In genomic region chr10:62031986-62032385, GRCm38 (mm10) we compare ENCODE assay signal across 1 mouse cellular context. TPM values are rescaled to one million over a fixed set of nuclear protein-coding genes. Genes with fewer than 3 reads are reported as not detected.
"Had no signal": no experiment of that assay in that cellular context is flagged by ENCODE, and none has a peak within 500 bp of the region (broad histone marks: within the 10 kb centered on the region; RNA-seq: fewer than 3 reads in every experiment).

No protein-coding gene starts in this region.

RNA-seq across cellular contexts. Expression of gene Col13a1, which starts 53.1 kb away (rescaled TPM):
- polyA plus RNA-seq: macrophage had no signal
